Mouse (Mus musculus): ENCODE measurements around the gene Stim2. TPM values are rescaled to one million over a fixed set of nuclear protein-coding genes. Genes with fewer than 3 reads are reported as not detected.

Stim2 gene
- total RNA-seq, 2 experiments from 2014 or later: 168 to 172 TPM

DNA sequence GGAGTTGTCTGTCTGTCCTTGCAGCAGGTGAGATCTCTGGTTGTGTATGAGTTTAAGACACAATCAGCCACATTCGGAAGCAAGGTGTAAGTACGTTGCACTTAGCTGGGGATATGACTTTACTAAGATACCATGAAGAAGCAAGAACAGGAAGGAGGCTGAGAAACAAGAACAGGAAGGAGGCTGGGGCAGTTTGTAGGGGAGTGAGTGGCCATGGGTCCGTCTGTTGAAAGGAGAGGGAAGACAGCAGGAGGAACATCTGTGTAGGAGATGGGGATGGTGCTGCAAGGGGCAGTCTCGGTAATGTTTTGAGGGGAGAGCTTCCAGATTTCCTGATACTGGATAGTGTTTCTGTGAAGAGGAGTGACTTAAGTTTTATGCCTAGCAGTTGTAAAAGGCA lies 40.3 kb downstream of the Stim2 start:
- no peak for TF ChIP-seq CTCF (conservative IDR thresholded peaks at IDR 0.05)
- DNase-seq (ENCODE audit: low spot score in 2 of 2): no peak
- H3K27ac ChIP-seq: no peak overlapping the region
- no peak overlapping the region for H3K4me3 ChIP-seq

DNA sequence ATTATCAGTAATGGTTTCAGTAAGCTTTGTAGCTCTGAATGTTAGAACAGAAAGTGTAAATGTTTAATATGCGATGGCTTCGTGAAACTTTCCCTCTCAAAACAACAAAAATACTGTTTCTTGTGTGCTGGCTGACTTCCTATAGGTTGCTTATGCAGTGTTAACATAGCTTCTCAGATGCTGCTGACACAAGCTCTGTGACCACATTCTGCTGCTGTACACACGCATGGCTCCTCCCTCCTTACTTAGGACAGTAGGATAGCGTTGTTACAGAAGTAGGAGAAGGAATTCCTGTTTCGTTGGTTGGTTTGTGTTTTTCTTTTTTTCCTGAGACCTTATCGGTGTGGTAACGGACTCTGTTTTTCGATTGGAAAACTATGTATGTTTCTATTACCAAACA lies 42.2 kb downstream of the Stim2 start:
- no peak for TF ChIP-seq CTCF (conservative IDR thresholded peaks at IDR 0.05)

GRCm38 (mm10) chr5:54042013-54042412 lies 43.7 kb downstream of the Stim2 start:
- H3K27ac ChIP-seq: peak overlapping the region; percentile 29; the same call in 1 of the 2 replicates
- DNase-seq (ENCODE audit: low spot score in 2 of 2): no peak
- TF ChIP-seq CTCF (conservative IDR thresholded peaks at IDR 0.05): no peak
- H3K4me3 ChIP-seq: no peak overlapping the region

More for the DNA sequence above, 42.2 kb downstream of the Stim2 start:
- no peak overlapping the region for H3K4me3 ChIP-seq
- peak overlapping the region; percentile 56 for H3K27ac ChIP-seq
- DNase-seq (ENCODE audit: low spot score in 2 of 2): no peak

- Histone ChIP-seq H3K27ac (peak overlapping the region; percentile 80), H3K4me3 (no peak overlapping the region)
- no peak for TF ChIP-seq CTCF (conservative IDR thresholded peaks at IDR 0.05)
- DNase-seq (ENCODE audit: low spot score in 2 of 2): no peak
Measured at GRCm38 (mm10) chr5:54045523-54045922, 47.2 kb downstream of the Stim2 start.

- peak; percentile 28 to 49 for DNase-seq (ENCODE audit: low spot score in 2 of 2)
- Histone ChIP-seq H3K4me3 (no peak overlapping the region), H3K27ac (peak overlapping the region; percentile 80)
- no peak for TF ChIP-seq CTCF (conservative IDR thresholded peaks at IDR 0.05)
Measured at GRCm38 (mm10) chr5:54046432-54046831, 48.1 kb downstream of the Stim2 start.

DNA sequence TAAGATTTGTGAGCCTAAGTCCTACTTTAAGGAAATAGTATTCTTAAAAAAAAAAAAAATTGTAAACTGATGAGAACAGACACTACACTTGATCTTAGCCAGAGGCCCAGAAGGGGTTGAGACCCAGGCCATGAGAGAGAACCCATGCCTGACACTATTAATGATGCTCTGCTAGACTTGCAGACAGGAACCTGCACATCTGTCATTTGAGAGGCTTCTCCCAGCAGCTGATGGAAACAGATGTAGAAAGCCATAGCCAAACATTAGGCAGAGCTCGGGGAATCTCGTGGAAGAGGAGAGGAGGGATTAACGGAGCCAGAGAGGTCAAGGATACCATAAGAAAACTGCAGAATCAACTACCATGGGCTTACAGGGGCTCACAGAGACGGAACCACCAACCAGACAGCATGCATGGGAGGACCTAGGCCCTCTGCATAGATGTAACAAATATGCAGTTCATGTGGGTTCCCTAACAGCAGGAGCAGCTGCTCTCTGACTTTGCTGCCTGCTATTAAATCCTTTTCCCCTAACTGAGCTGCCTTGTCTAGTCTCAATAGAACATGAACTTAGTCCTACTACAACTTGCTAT lies 50.9 kb downstream of the Stim2 start:
- H3K27ac ChIP-seq: peak overlapping the region; percentile 59; the same call in 1 of the 2 replicates
- DNase-seq (ENCODE audit: low spot score in 2 of 2): no peak
- TF ChIP-seq CTCF (conservative IDR thresholded peaks at IDR 0.05): no peak
- no peak overlapping the region for H3K4me3 ChIP-seq

GRCm38 (mm10) chr5:54049940-54050339 lies 51.6 kb downstream of the Stim2 start:
- DNase-seq (ENCODE audit: low spot score in 2 of 2): no peak
- no peak for TF ChIP-seq CTCF (conservative IDR thresholded peaks at IDR 0.05)
- peak overlapping the region; percentile 59; the same call in 1 of the 2 replicates for H3K27ac ChIP-seq
- H3K4me3 ChIP-seq: no peak overlapping the region

DNA sequence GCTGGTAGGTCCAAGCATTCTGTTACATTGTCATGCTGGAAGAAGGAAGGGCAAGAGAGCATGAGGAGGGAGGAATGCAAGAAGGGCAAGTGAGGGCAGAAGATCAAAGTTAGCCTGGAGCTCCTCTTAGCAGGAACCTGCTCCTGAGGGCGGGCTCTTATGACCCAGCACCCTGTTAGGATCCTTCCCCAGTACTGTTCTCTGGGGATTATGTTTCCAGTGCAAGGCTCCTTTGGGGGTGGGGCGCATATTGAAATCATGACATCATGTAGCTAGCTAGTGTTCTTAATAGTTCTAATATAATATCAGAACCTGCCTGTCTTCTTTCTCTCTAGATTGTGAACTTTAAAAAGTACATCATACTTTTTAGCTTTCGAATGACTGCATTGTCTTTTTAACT lies 52.8 kb downstream of the Stim2 start:
- Histone ChIP-seq H3K4me3 (no peak overlapping the region), H3K27ac (0 out of 2 replicates have a peak overlapping the region, but pooled peaks have one; percentile 36)
- TF ChIP-seq CTCF (conservative IDR thresholded peaks at IDR 0.05): no peak
- DNase-seq (ENCODE audit: low spot score in 2 of 2): no peak

GRCm38 (mm10) chr5:54052205-54052604 lies 53.9 kb downstream of the Stim2 start:
- no peak overlapping the region for H3K4me3 ChIP-seq
- H3K27ac ChIP-seq: peak overlapping the region; percentile 59; the same call in 1 of the 2 replicates
- TF ChIP-seq CTCF (conservative IDR thresholded peaks at IDR 0.05): no peak
- DNase-seq (ENCODE audit: low spot score in 2 of 2): no peak

- no peak for TF ChIP-seq CTCF (conservative IDR thresholded peaks at IDR 0.05)
- Histone ChIP-seq H3K27ac (peak overlapping the region; percentile 59), H3K4me3 (no peak overlapping the region)
- peak in 1 of 2 experiments; percentile 26 for DNase-seq (ENCODE audit: low spot score in 2 of 2)
Measured at GRCm38 (mm10) chr5:54053673-54054366, 55.5 kb downstream of the Stim2 start.

- Histone ChIP-seq H3K4me3 (no peak overlapping the region), H3K27ac (no peak overlapping the region)
- no peak for DNase-seq (ENCODE audit: low spot score in 2 of 2)
- TF ChIP-seq CTCF (conservative IDR thresholded peaks at IDR 0.05): no peak
Measured at GRCm38 (mm10) chr5:54056266-54056665, 58.0 kb downstream of the Stim2 start.

GRCm38 (mm10) chr5:54059998-54060397 lies 61.7 kb downstream of the Stim2 start:
- H3K4me3 ChIP-seq: no peak overlapping the region
- H3K27ac ChIP-seq: peak overlapping the region; percentile 37
- no peak for DNase-seq (ENCODE audit: low spot score in 2 of 2)
- no peak for TF ChIP-seq CTCF (conservative IDR thresholded peaks at IDR 0.05)

GRCm38 (mm10) chr5:54062079-54062478 lies 63.8 kb downstream of the Stim2 start:
- no peak for TF ChIP-seq CTCF (conservative IDR thresholded peaks at IDR 0.05)
- DNase-seq (ENCODE audit: low spot score in 2 of 2): peak; percentile 70 to 83
- Histone ChIP-seq H3K27ac (peak overlapping the region; percentile 79), H3K4me3 (no peak overlapping the region; the same call in 1 of the 2 replicates)

- Histone ChIP-seq H3K4me3 (no peak overlapping the region), H3K27ac (no peak overlapping the region)
- no peak for TF ChIP-seq CTCF (conservative IDR thresholded peaks at IDR 0.05)
- no peak for DNase-seq (ENCODE audit: low spot score in 2 of 2)
Measured at GRCm38 (mm10) chr5:54067591-54067990, 69.3 kb downstream of the Stim2 start.
